Mouse (Mus musculus) ES-E14 (cell line): Measurements from ENCODE around the gene Fmn2.

Experiments used
- HCFC1 ChIP-seq: IDR thresholded peaks from 2 replicates; pipeline ENCODE4 v1.6.1; 2012; ENCODE audit warnings: low read length, inconsistent platforms, borderline replicate concordance; ENCODE audit not compliant: insufficient read depth
- MAFK ChIP-seq: IDR thresholded peaks from 2 replicates; pipeline ENCODE4 v1.6.1; 2014; ENCODE audit warnings: mild to moderate bottlenecking, low read depth, low read length, inconsistent platforms; ENCODE audit not compliant: insufficient read depth
- ZC3H11A ChIP-seq: IDR thresholded peaks from 2 replicates; pipeline ENCODE4 v1.6.1; 2012; ENCODE audit warnings: low read depth, mild to moderate bottlenecking, inconsistent platforms, low read length, borderline replicate concordance

DNA sequence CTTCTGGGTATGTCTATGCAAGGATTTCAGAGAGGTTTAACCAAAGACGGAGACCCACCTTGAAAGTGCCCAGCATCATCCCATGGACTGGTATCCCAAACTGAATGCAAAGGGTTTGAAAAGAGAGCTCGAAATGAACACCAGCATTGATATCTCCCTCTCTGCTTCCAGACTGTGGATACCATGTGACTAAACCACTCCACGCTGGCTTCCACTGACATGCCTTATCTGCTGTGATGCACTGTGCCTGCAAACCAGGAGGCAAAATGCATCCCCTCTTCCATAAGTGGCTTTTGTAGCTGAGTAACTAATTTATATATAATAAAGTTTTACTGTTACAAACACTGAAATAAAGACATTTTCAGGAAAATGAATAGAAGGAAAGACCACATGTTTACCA is 36.2 kb upstream of the Fmn2 start:
- TF ChIP-seq HCFC1: no peak
- no peak for TF ChIP-seq ZC3H11A
- TF ChIP-seq MAFK: no peak
